Mouse (Mus musculus) urinary bladder, postnatal 0 days (tissue): Measurements from ENCODE around the gene Cdc42se1. TPM values are rescaled to one million over a fixed set of nuclear protein-coding genes. Genes with fewer than 3 reads are reported as not detected.

Experiments used
- polyA plus RNA-seq: library from polyadenylated mRNA; unstranded; fragments of >200 nt; fragmentation: Nextera tagmentation; extraction: Ambion mirVana; gene quantifications from 2 replicates; pipeline ENCODE4 v1.2.1, GENCODE M21; 2015

The Cdc42se1 gene
- 66.3 and 71.6 TPM in 2 replicates for polyA plus RNA-seq

GRCm38 (mm10) chr3:95228148-95228893 is at the start of gene Cdc42se1:
Gene Cdc42se1 (plus strand): TSS chr3:95228732.

GRCm38 (mm10) chr3:95217255-95218134 is 11.0 kb upstream of the Cdc42se1 start, which contains the start of gene Gabpb2:
Gene Gabpb2 (minus strand): TSS chr3:95217916.

GRCm38 (mm10) chr3:95231298-95232221 is 3.0 kb downstream of the Cdc42se1 start, which contains the start of gene Mllt11:
Gene Mllt11 (minus strand): TSS chr3:95232171.

GRCm38 (mm10) chr3:95241498-95241897 is 13.0 kb downstream of the Cdc42se1 start, which contains the start of gene Gm128:
Gene Gm128 (minus strand): TSS chr3:95241598.

GRCm38 (mm10) chr3:95250783-95251424 is 22.4 kb downstream of the Cdc42se1 start, which contains the start of gene Bnipl:
Gene Bnipl (minus strand): TSS chr3:95251193.

GRCm38 (mm10) chr3:95281216-95282126 is 52.9 kb downstream of the Cdc42se1 start, which contains the start of the genes Mindy1 and Prune1:
Gene Mindy1 (plus strand): TSS chr3:95281345.
Gene Prune1 (minus strand): TSS chr3:95282076.

Other genes with a start within 250 kb of the Cdc42se1 start
- 10.1 and 10.3 TPM in 2 replicates for gene Zfp687, start 213.3 kb upstream of the Cdc42se1 start, polyA plus RNA-seq
- 173 and 183 TPM in 2 replicates for gene Psmd4, start 186.1 kb upstream of the Cdc42se1 start, polyA plus RNA-seq
- 15.7 and 18.3 TPM in 2 replicates for gene Pip5k1a, start 121.8 kb upstream of the Cdc42se1 start, polyA plus RNA-seq
- 55.1 and 64.5 TPM in 2 replicates for gene Vps72, start 117.7 kb upstream of the Cdc42se1 start, polyA plus RNA-seq
- 0.53 and 0.96 TPM in 2 replicates for gene Tmod4, start 104.3 kb upstream of the Cdc42se1 start, polyA plus RNA-seq
- gene Scnm1, start 94.7 kb upstream of the Cdc42se1 start, polyA plus RNA-seq: 31.7 and 43.2 TPM in 2 replicates
- gene Lysmd1, start 94.6 kb upstream of the Cdc42se1 start, polyA plus RNA-seq: 7.1 and 8.2 TPM in 2 replicates
- gene Tnfaip8l2, start 86.4 kb upstream of the Cdc42se1 start, polyA plus RNA-seq: 5.4 and 12.3 TPM in 2 replicates
- 0.99 and 1.9 TPM in 2 replicates for gene Sema6c, start 68.3 kb upstream of the Cdc42se1 start, polyA plus RNA-seq
- gene Gabpb2, start 10.8 kb upstream of the Cdc42se1 start, polyA plus RNA-seq: 3.8 and 4.0 TPM in 2 replicates
- 4.9 and 5.8 TPM in 2 replicates for gene Mllt11, start 3.4 kb downstream of the Cdc42se1 start, polyA plus RNA-seq
- 0.28 and 0.31 TPM in 2 replicates for gene Gm128, start 12.9 kb downstream of the Cdc42se1 start, polyA plus RNA-seq
- 5.2 and 6.8 TPM in 2 replicates for gene Bnipl, start 22.5 kb downstream of the Cdc42se1 start, polyA plus RNA-seq
- 42.4 and 43.8 TPM in 2 replicates for gene Mindy1, start 52.6 kb downstream of the Cdc42se1 start, polyA plus RNA-seq
- 13.8 and 14.0 TPM in 2 replicates for gene Prune1, start 53.3 kb downstream of the Cdc42se1 start, polyA plus RNA-seq
- 6.6 and 9.3 TPM in 2 replicates for gene Anxa9, start 78.4 kb downstream of the Cdc42se1 start, polyA plus RNA-seq
- 108 and 111 TPM in 2 replicates for gene Cers2, start 86.1 kb downstream of the Cdc42se1 start, polyA plus RNA-seq
- 11.0 and 12.2 TPM in 2 replicates for gene Setdb1, start 128.5 kb downstream of the Cdc42se1 start, polyA plus RNA-seq
- gene 4930558C23Rik, start 174.1 kb downstream of the Cdc42se1 start, polyA plus RNA-seq: not detected in 2 replicates
- gene Arnt, start 205.7 kb downstream of the Cdc42se1 start, polyA plus RNA-seq: 21.4 and 25.2 TPM in 2 replicates